Mouse (Mus musculus) embryonic fibroblast, embryonic 13.5 days (primary cell): ENCODE measurements around the gene Pbx1. TPM values are rescaled to one million over a fixed set of nuclear protein-coding genes. Genes with fewer than 3 reads are reported as not detected.

Experiments used
- H3K27ac ChIP-seq: 2 replicates; pipeline ENCODE4 v1.5.1; 2012; ENCODE audit warnings: low read length, control low read depth, inconsistent platforms; ENCODE audit not compliant: insufficient read depth
- H3K4me1 ChIP-seq: 2 replicates; pipeline ENCODE4 v1.6.1; 2011; ENCODE audit warnings: low read length; ENCODE audit not compliant: control insufficient read depth, insufficient read depth
- H3K4me3 ChIP-seq: 2 replicates; pipeline ENCODE4 v1.5.1; 2011; ENCODE audit warnings: mild to moderate bottlenecking, control low read depth, low read length; ENCODE audit not compliant: insufficient read depth
- CTCF ChIP-seq: IDR thresholded peaks from 2 replicates; pipeline ENCODE4 v1.5.1; 2011; ENCODE audit warnings: mild to moderate bottlenecking, control low read depth, low read length, moderate library complexity, borderline replicate concordance; ENCODE audit not compliant: insufficient read depth
- POLR2A ChIP-seq: IDR thresholded peaks from 2 replicates; pipeline ENCODE4 v1.6.1; 2011; ENCODE audit warnings: low read depth, mild to moderate bottlenecking, control low read depth, low read length, moderate library complexity
- polyA plus RNA-seq: library from polyadenylated mRNA; stranded (reverse); fragments of >200 nt; gene quantifications from 2 replicates; pipeline ENCODE4 v1.2.4, GENCODE M21; 2011; ENCODE audit warnings: low read depth; ENCODE audit not compliant: missing spikeins, insufficient read length

Pbx1 gene
- polyA plus RNA-seq, 1 experiment, result 117 TPM

- peaks cover 18% of the 10 kb centered on the region for H3K4me1 ChIP-seq
- no peak overlapping the region for H3K4me3 ChIP-seq
- H3K27ac ChIP-seq, result no peak overlapping the region
- no peak for TF ChIP-seq CTCF
- TF ChIP-seq POLR2A, result no peak
These were observed 207.9 kb downstream of the Pbx1 start for GRCm38 (mm10) chr1:168224218-168224617.

- Histone ChIP-seq H3K4me1 (peaks cover 14% of the 10 kb centered on the region), H3K4me3 (no peak overlapping the region), H3K27ac (no peak overlapping the region)
- TF ChIP-seq POLR2A (no peak), CTCF (no peak)
These were observed 209.3 kb downstream of the Pbx1 start for GRCm38 (mm10) chr1:168222794-168223193.

GRCm38 (mm10) chr1:168221071-168221521 lies 211.0 kb downstream of the Pbx1 start:
- H3K4me3 ChIP-seq, result no peak overlapping the region
- H3K27ac ChIP-seq, result no peak overlapping the region
- TF ChIP-seq CTCF (no peak), POLR2A (no peak)
- peaks cover 21% of the 10 kb centered on the region for H3K4me1 ChIP-seq

- no peak overlapping the region for H3K27ac ChIP-seq
- no peak for TF ChIP-seq CTCF
- TF ChIP-seq POLR2A, result no peak
- no peak overlapping the region for H3K4me3 ChIP-seq
- H3K4me1 ChIP-seq, result peaks cover 14% of the 10 kb centered on the region
These were observed 215.9 kb downstream of the Pbx1 start for GRCm38 (mm10) chr1:168215896-168216747.

- TF ChIP-seq CTCF (no peak), POLR2A (no peak)
- H3K27ac ChIP-seq, result no peak overlapping the region
- no peak overlapping the region for H3K4me3 ChIP-seq
- peaks cover 10% of the 10 kb centered on the region for H3K4me1 ChIP-seq
These were observed 216.6 kb downstream of the Pbx1 start for GRCm38 (mm10) chr1:168215468-168215867.

GRCm38 (mm10) chr1:168214040-168214443 lies 218.0 kb downstream of the Pbx1 start:
- no peak for TF ChIP-seq POLR2A
- TF ChIP-seq CTCF, result peak; percentile 72
- no peak overlapping the region for H3K4me3 ChIP-seq
- peaks cover 8% of the 10 kb centered on the region for H3K4me1 ChIP-seq
- H3K27ac ChIP-seq, result no peak overlapping the region

- no peak for TF ChIP-seq CTCF
- H3K27ac ChIP-seq, result no peak overlapping the region
- peaks cover 8% of the 10 kb centered on the region for H3K4me1 ChIP-seq
- no peak overlapping the region for H3K4me3 ChIP-seq
These were observed 218.5 kb downstream of the Pbx1 start for GRCm38 (mm10) chr1:168213595-168213994.

GRCm38 (mm10) chr1:168210401-168210800 lies 221.7 kb downstream of the Pbx1 start:
- Histone ChIP-seq H3K4me1 (no peaks in the 10 kb centered on the region), H3K27ac (no peak overlapping the region), H3K4me3 (no peak overlapping the region)
- no peak for TF ChIP-seq CTCF
- no peak for TF ChIP-seq POLR2A

GRCm38 (mm10) chr1:168200570-168201156 lies 231.4 kb downstream of the Pbx1 start:
- no peak overlapping the region for H3K27ac ChIP-seq
- no peaks in the 10 kb centered on the region for H3K4me1 ChIP-seq
- H3K4me3 ChIP-seq, result no peak overlapping the region
- TF ChIP-seq CTCF (no peak), POLR2A (no peak)

GRCm38 (mm10) chr1:168198276-168198675 lies 233.8 kb downstream of the Pbx1 start:
- Histone ChIP-seq H3K27ac (no peak overlapping the region), H3K4me1 (no peaks in the 10 kb centered on the region), H3K4me3 (no peak overlapping the region)
- no peak for TF ChIP-seq POLR2A
- TF ChIP-seq CTCF, result no peak
